Mouse (Mus musculus) ES-E14 (cell line): ENCODE measurements around the gene Tmprss7.

Source experiments
- MAFK ChIP-seq: IDR thresholded peaks from 2 replicates; pipeline ENCODE4 v1.6.1; 2014; ENCODE audit warnings: mild to moderate bottlenecking, low read depth, low read length, inconsistent platforms; ENCODE audit not compliant: insufficient read depth
- ZNF384 ChIP-seq: IDR thresholded peaks from 2 replicates; pipeline ENCODE4 v1.6.1; 2012; ENCODE audit warnings: low read depth, low read length, inconsistent platforms

DNA sequence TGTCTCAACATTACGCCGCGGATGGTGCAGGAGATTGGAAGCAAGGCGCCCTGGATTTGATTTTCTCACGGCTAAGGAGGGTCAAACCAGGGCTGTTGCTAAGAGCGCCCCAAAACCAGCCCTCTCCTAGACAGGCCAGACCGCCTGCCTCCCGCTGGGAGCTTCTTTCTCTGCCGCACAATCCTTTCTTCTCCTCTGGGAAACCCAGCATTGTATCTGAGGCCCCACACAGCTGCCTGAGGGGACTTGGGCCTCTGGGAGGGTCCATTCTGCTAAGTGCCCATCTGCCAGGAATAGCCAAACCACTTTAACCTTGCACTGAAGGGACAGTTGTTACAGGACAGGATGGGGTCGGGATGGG lies 31.3 kb upstream of the Tmprss7 start:
- TF ChIP-seq MAFK (no peak), ZNF384 (no peak)
